Mouse (Mus musculus): ENCODE measurements at regions not wholly inside any gene's neighbourhood (a gene's known extent, or its start where the extent isn't known, plus 50 kb on each side); places are given as distances from the start of the nearest gene placed in this dataset.

DNA sequence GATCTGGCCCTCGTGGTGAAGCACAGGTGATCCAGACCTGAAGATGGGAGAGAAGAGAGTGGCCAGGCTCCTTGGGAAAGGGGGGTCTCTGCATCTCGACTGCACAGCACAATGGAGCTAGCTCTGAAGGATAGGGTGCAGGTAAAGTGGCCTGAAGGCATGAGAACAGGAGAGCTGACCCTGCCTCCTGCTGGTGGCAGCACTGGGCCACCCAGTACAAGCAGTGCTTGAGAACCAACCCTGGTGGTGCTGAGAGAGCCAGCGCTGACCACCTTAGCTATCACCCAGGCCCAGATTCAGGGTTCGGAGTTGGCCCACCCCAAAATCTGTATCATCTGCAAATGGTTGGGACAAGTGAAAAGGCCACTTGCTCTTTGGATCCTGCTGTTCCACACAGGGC lies 66.2 kb downstream of the A730009L09Rik start:
- no peak overlapping the region for H3K4me2 ChIP-seq
- no peak overlapping the region for H3K27ac ChIP-seq
- no peak overlapping the region for H3K4me3 ChIP-seq
- no peaks in the 10 kb centered on the region for H3K36me3 ChIP-seq (replicated peaks)
- H3K4me1 ChIP-seq, result no peaks in the 10 kb centered on the region
- no peak overlapping the region for H3K9ac ChIP-seq
- ATAC-seq (replicated peaks), result no peak
- H3K9me3 ChIP-seq, result no peaks in the 10 kb centered on the region
- H3K27me3 ChIP-seq (replicated peaks), result no peaks in the 10 kb centered on the region
- 73% methylated on average over 4 of the region's 4 CpGs for WGBS

- no peak overlapping the region for H3K4me2 ChIP-seq
- H3K9ac ChIP-seq, result no peak overlapping the region
- no peaks in the 10 kb centered on the region for H3K36me3 ChIP-seq (replicated peaks)
- no peaks in the 10 kb centered on the region for H3K9me3 ChIP-seq
- H3K4me1 ChIP-seq, result no peaks in the 10 kb centered on the region
- no peaks in the 10 kb centered on the region for H3K27me3 ChIP-seq (replicated peaks)
- WGBS, result 89% methylated on average over 7 of the region's 7 CpGs
- H3K4me3 ChIP-seq, result no peak overlapping the region
- no peak overlapping the region for H3K27ac ChIP-seq
- no peak for ATAC-seq (replicated peaks)
Measured at GRCm38 (mm10) chr16:84583323-84583722, 68.4 kb downstream of the A730009L09Rik start.

- WGBS, result 91% methylated on average over 19 of the region's 19 CpGs
- Histone ChIP-seq H3K4me2 (no peak overlapping the region), H3K9me3 (no peaks in the 10 kb centered on the region), H3K4me3 (no peak overlapping the region), H3K4me1 (no peaks in the 10 kb centered on the region), H3K9ac (no peak overlapping the region), H3K27me3 (replicated peaks) (no peaks in the 10 kb centered on the region), H3K27ac (no peak overlapping the region), H3K36me3 (replicated peaks) (no peaks in the 10 kb centered on the region)
- ATAC-seq (replicated peaks), result no peak
Measured at GRCm38 (mm10) chr16:84583773-84584229, 68.9 kb downstream of the A730009L09Rik start.

DNA sequence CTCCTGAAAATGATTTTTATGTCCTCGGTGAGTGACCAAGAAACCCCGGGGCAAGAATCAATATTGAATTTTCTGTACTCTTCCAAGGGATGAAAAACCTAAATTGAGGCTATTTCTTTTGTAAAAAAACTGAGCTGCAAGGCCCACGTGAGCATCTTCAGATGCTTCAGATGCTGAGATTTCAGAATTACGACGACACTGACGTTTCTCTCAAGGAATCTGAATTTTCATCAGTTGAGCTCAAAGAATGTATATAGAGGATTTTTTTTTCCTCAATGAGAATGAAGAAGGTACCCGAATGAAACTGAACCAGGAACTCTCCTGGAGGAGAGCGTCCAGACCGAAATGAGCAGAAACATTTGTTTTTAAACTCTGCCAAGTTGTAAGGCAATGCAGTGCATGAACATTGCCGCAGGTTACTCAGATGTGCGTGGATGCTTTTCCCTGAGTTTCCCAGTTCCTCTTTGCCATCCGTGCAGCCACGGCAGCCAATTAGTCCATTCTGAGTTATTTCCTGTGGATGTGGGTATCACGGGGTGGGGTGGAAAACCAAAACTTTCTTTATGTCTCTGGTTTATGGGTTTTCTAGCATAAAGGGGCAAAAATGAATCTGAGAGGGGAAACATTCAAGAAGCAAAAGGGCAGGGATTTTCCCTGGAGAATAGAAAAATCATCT lies 69.9 kb downstream of the A730009L09Rik start:
- WGBS, result 85% methylated on average over 14 of the region's 14 CpGs
- Histone ChIP-seq H3K9ac (no peak overlapping the region), H3K4me1 (no peaks in the 10 kb centered on the region), H3K36me3 (replicated peaks) (no peaks in the 10 kb centered on the region), H3K9me3 (no peaks in the 10 kb centered on the region), H3K27me3 (replicated peaks) (no peaks in the 10 kb centered on the region), H3K27ac (no peak overlapping the region), H3K4me2 (no peak overlapping the region), H3K4me3 (no peak overlapping the region)
- ATAC-seq (replicated peaks), result no peak

DNA sequence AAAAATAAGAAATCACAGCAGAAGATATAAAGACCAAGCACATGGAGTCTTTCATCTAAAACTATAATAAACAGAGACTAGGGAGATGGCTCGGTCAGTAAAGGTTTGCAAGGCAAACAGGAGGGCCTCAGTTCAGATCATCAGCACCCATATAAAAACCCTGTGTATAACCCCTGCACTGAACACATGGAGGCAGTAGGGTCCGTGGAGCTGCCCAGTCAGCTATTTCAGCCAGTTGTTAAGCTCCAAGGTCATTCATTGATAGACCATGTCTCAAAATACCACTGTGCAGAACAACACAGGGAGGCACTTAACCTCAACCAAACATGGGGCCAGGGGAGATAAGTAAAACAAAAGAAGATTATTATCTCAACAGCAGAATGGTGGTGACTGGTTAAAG lies 78.1 kb downstream of the A730009L09Rik start:
- WGBS, result 83% methylated on average over 2 of the region's 2 CpGs
- Histone ChIP-seq H3K9ac (no peak overlapping the region), H3K27ac (no peak overlapping the region), H3K4me3 (no peak overlapping the region), H3K9me3 (no peaks in the 10 kb centered on the region), H3K4me1 (no peaks in the 10 kb centered on the region), H3K4me2 (no peak overlapping the region), H3K27me3 (replicated peaks) (no peaks in the 10 kb centered on the region), H3K36me3 (replicated peaks) (no peaks in the 10 kb centered on the region)
- ATAC-seq (replicated peaks), result no peak

- Histone ChIP-seq H3K27ac (no peak overlapping the region), H3K9ac (no peak overlapping the region), H3K27me3 (replicated peaks) (no peaks in the 10 kb centered on the region), H3K9me3 (no peaks in the 10 kb centered on the region), H3K36me3 (replicated peaks) (no peaks in the 10 kb centered on the region), H3K4me3 (no peak overlapping the region), H3K4me1 (no peaks in the 10 kb centered on the region), H3K4me2 (no peak overlapping the region)
- ATAC-seq (replicated peaks), result no peak
- WGBS, result 92% methylated on average over 8 of the region's 8 CpGs
Measured at GRCm38 (mm10) chr16:84602969-84603368, 88.0 kb downstream of the A730009L09Rik start.

DNA sequence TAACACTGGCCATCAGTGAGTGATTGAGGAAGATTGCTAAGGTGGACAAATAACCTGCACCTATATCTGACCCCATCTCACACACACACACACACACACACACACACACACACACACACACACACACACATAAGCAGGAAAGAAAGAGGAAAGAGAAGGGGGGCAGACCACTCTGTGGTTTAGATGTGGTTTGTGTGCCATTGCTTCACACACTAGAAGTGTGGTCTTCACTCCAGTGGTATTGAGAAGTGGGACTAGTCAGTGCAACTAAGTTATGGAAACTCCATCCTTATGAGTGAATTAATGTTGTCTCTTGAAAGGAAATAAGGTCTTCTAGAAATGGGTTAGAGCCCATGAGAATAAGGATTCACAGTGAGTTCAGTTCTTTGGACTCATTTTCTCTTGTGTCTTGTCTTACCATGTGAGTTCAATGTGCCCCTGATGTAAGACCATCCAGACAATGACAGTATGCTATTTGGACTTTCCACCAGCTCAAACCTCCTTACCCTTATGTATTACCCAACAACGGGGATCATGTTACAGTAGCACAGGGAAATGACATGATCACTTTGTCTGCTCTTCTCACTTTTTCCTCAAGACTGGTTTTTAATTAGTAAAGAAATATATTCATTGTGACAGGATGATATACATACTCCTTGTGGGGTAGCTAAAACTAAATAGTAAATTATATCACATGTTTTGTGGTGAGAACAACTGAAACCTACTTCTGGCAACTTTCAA lies 88.7 kb downstream of the A730009L09Rik start:
- ATAC-seq (replicated peaks), result no peak
- Histone ChIP-seq H3K36me3 (replicated peaks) (no peaks in the 10 kb centered on the region), H3K9ac (no peak overlapping the region), H3K9me3 (no peaks in the 10 kb centered on the region), H3K27ac (no peak overlapping the region), H3K27me3 (replicated peaks) (no peaks in the 10 kb centered on the region), H3K4me1 (no peaks in the 10 kb centered on the region), H3K4me3 (no peak overlapping the region), H3K4me2 (no peak overlapping the region)
- WGBS, result 95% methylated on average over 1 of the region's 1 CpGs

DNA sequence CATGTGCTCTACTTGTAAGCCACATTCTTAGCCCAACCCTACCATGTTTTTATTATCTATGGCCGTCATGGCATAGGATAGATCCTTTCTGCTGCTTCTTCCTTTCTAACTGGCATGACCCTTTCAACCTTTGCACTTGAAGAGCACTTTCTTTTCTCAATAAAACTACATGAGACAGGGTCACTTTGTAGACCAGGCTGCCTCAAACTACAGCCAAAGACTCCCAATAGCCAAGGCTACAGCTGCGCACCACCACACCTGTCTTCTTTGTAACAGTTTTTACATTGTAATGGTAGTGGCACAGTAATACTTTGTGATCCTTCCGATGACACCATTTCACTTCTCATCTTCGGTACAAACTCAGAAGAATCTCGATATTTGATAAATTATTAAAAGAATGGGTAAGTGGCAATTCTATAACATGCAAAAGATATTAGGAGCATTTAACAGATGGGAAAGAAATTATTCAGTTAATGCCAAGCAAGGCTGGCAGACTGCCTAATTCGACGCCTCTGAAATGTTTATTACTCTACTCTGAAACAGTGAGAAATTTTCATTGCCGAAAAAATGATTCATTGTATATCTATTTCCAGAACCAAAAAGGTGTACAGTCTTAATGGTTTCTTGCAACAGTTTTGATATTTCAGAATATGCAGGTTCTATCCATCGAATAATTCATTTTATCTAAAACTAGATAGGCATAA lies 89.5 kb downstream of the A730009L09Rik start:
- Histone ChIP-seq H3K36me3 (replicated peaks) (no peaks in the 10 kb centered on the region), H3K4me3 (no peak overlapping the region), H3K9ac (no peak overlapping the region), H3K27ac (no peak overlapping the region), H3K4me1 (no peaks in the 10 kb centered on the region), H3K27me3 (replicated peaks) (no peaks in the 10 kb centered on the region), H3K9me3 (no peaks in the 10 kb centered on the region), H3K4me2 (no peak overlapping the region)
- no peak for ATAC-seq (replicated peaks)
- 94% methylated on average over 9 of the region's 9 CpGs for WGBS

DNA sequence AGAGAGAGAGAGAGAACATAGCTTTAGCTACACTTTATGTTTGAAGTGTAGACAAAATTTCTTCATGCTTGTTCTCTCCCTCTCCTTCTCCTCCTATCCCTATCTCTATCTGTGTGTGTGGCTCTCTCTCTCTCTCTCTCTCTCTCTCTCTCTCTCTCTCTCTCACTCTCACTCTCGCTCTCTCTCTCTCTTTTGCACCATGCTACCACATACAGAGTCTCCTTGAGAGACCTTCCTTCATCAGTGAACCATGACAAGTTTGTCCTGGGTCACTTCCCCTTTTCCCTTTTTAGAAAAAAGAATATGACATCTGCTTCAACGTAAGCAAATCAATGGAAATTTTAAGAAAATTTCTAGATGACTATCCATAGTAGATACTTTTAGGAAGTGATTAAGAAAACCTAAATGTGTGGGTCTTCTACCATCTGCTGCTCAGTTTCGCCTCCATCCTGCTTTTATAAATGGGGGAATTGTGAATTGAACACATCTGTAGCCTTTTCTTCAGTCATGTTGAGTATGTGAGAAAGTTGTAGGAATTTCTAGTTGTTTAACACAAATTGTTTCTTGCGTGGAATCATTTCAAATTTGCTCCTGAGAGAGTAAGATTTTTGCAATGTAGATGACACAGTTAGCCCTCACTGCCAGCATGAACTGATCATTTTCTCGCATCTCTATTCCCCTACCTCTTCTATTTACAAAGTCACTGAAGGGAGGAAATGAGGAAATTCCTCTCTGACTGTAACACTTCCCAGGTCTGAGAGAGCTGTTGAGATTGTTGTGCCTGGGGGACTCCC lies 91.3 kb downstream of the A730009L09Rik start:
- Histone ChIP-seq H3K27me3 (replicated peaks) (no peaks in the 10 kb centered on the region), H3K9me3 (no peaks in the 10 kb centered on the region), H3K9ac (no peak overlapping the region), H3K36me3 (replicated peaks) (no peaks in the 10 kb centered on the region), H3K4me3 (no peak overlapping the region), H3K4me2 (no peak overlapping the region), H3K4me1 (no peaks in the 10 kb centered on the region), H3K27ac (no peak overlapping the region)
- ATAC-seq (replicated peaks), result no peak
- 73% methylated on average over 5 of the region's 5 CpGs for WGBS

DNA sequence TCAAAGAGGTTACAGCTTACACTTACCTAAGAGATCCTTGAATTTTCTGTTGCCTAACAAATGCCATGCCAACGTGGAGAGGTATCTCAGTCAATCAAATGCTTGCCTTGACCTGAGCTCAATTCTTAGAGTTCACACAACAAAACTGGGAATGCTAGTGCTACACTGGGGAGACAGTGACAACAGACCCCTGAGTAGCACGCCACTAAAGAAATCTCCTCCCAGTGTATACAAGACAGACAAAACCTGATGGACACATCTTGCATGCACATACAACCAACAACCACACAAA lies 91.8 kb downstream of the A730009L09Rik start:
- no peak for ATAC-seq (replicated peaks)
- Histone ChIP-seq H3K27me3 (replicated peaks) (no peaks in the 10 kb centered on the region), H3K4me3 (no peak overlapping the region), H3K9ac (no peak overlapping the region), H3K9me3 (no peaks in the 10 kb centered on the region), H3K36me3 (replicated peaks) (no peaks in the 10 kb centered on the region), H3K4me1 (no peaks in the 10 kb centered on the region), H3K27ac (no peak overlapping the region), H3K4me2 (no peak overlapping the region)
- 70% methylated on average over 2 of the region's 2 CpGs for WGBS

GRCm38 (mm10) chr16:84607503-84607902 lies 92.6 kb downstream of the A730009L09Rik start:
- H3K4me3 ChIP-seq, result no peak overlapping the region
- H3K4me1 ChIP-seq, result no peaks in the 10 kb centered on the region
- H3K27ac ChIP-seq, result no peak overlapping the region
- H3K27me3 ChIP-seq (replicated peaks), result no peaks in the 10 kb centered on the region
- no peaks in the 10 kb centered on the region for H3K9me3 ChIP-seq
- H3K36me3 ChIP-seq (replicated peaks), result no peaks in the 10 kb centered on the region
- ATAC-seq (replicated peaks), result no peak
- H3K4me2 ChIP-seq, result no peak overlapping the region
- H3K9ac ChIP-seq, result no peak overlapping the region
- WGBS, result 90% methylated on average over 6 of the region's 6 CpGs

- WGBS, result 87% methylated on average over 7 of the region's 7 CpGs
- Histone ChIP-seq H3K27ac (no peak overlapping the region), H3K9ac (no peak overlapping the region), H3K4me1 (no peaks in the 10 kb centered on the region), H3K27me3 (replicated peaks) (no peaks in the 10 kb centered on the region), H3K4me3 (no peak overlapping the region), H3K9me3 (no peaks in the 10 kb centered on the region), H3K36me3 (replicated peaks) (no peaks in the 10 kb centered on the region), H3K4me2 (no peak overlapping the region)
- ATAC-seq (replicated peaks), result no peak
Measured at GRCm38 (mm10) chr16:84615683-84616082, 100.8 kb downstream of the A730009L09Rik start.

Data from midbrain, embryonic 15.5 days (tissue).